Mouse (Mus musculus) CD4-positive, CD25-positive, alpha-beta regulatory T cell, adult 4 months (primary cell): ENCODE data around the gene Olfr1029. TPM values are rescaled to one million over a fixed set of nuclear protein-coding genes. Genes with fewer than 3 reads are reported as not detected.
"Not testable (repeated sequence)": the region's sequence is repeated elsewhere in the genome, so short reads cannot be mapped to it uniquely, and the experiment has no call there.

Experiments used
- ATAC-seq: one replicate; pipeline ENCODE4 v1.8.0; 2017
- polyA plus RNA-seq, 2 experiments: library from polyadenylated mRNA; unstranded; fragments of 100-300 nt; shearing (Covaris generic); gene quantifications; one replicate each; pipeline ENCODE4 v1.2.1; 2017

Gene Olfr1029
- polyA plus RNA-seq: not detected

- no peak for ATAC-seq
Measured at GRCm38 (mm10) chr2:85973595-85973994, at the start of gene Olfr1029. Olfr1029 (plus strand) TSS chr2:85973895.

- ATAC-seq: no peak
Measured at GRCm38 (mm10) chr2:85950137-85950536, 23.6 kb upstream of the Olfr1029 start, which contains the start of gene Olfr1028. Olfr1028 (plus strand) TSS chr2:85950437.

GRCm38 (mm10) chr2:85978976-85979375 is 5.3 kb downstream of the Olfr1029 start, which contains the start of gene Olfr1030:
Olfr1030 (plus strand) TSS chr2:85979276.
- ATAC-seq: no peak

DNA sequence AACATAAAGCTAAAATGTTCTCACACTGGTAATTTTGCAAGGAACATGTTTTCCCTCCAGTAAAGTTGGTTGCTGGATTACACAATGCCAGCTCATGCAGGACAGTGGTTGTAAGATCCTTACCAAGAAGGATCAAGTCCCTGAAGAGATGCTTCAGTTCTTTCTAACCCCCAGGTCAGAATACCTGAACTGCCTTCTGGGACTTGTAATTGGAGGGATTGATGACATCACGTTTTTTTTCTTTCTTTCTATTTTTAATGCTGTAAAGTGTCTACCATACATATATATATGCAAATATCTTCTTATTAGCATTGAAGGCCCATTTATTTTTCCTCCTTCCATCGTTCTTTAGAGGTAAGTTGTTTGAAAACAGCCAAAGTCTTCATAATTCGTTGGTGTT is 16.3 kb downstream of the Olfr1029 start, which contains the start of gene Olfr1031:
Olfr1031 (plus strand) TSS at position 301 of the 400 bp plus-strand sequence.
- ATAC-seq: no peak

- no peak for ATAC-seq
Measured at GRCm38 (mm10) chr2:86005240-86005639, 31.5 kb downstream of the Olfr1029 start, which contains the start of gene Olfr1032. Olfr1032 (plus strand) TSS chr2:86005540.

- not testable (repeated sequence) for ATAC-seq
Measured at GRCm38 (mm10) chr2:86020406-86020805, 46.7 kb downstream of the Olfr1029 start, which contains the start of gene Olfr1033. Olfr1033 (plus strand) TSS chr2:86020633.

GRCm38 (mm10) chr2:86021518-86021917 is 47.8 kb downstream of the Olfr1029 start:
- not testable (repeated sequence) for ATAC-seq

Other genes with a start within 250 kb of the Olfr1029 start
- not detected for gene Olfr1012, start 211.1 kb upstream of the Olfr1029 start, polyA plus RNA-seq
- not detected for gene Olfr1013, start 206.8 kb upstream of the Olfr1029 start, polyA plus RNA-seq
- gene Olfr1014, start 201.2 kb upstream of the Olfr1029 start, polyA plus RNA-seq: not detected
- gene Olfr1015, start 191.9 kb upstream of the Olfr1029 start, polyA plus RNA-seq: not detected
- gene Olfr1016, start 171.4 kb upstream of the Olfr1029 start, polyA plus RNA-seq: not detected
- gene Olfr1018, start 155.4 kb upstream of the Olfr1029 start, polyA plus RNA-seq: not detected
- gene Olfr1019, start 128.4 kb upstream of the Olfr1029 start, polyA plus RNA-seq: not detected
- gene Olfr1020, start 126.9 kb upstream of the Olfr1029 start, polyA plus RNA-seq: not detected
- not detected for gene Olfr1022, start 105.3 kb upstream of the Olfr1029 start, polyA plus RNA-seq
- gene Olfr1023, start 88.3 kb upstream of the Olfr1029 start, polyA plus RNA-seq: not detected
- gene Olfr1024, start 68.8 kb upstream of the Olfr1029 start, polyA plus RNA-seq: not detected
- not detected for gene Olfr1025-ps1, start 58.7 kb upstream of the Olfr1029 start, polyA plus RNA-seq
- gene Olfr1026, start 52.3 kb upstream of the Olfr1029 start, polyA plus RNA-seq: not detected
- not detected for gene Olfr1028, start 23.5 kb upstream of the Olfr1029 start, polyA plus RNA-seq
- gene Olfr1030, start 5.4 kb downstream of the Olfr1029 start, polyA plus RNA-seq: not detected
- not detected for gene Olfr1031, start 16.4 kb downstream of the Olfr1029 start, polyA plus RNA-seq
- not detected for gene Olfr1032, start 31.6 kb downstream of the Olfr1029 start, polyA plus RNA-seq
- not detected for gene Olfr1033, start 46.7 kb downstream of the Olfr1029 start, polyA plus RNA-seq
- not detected for gene Olfr1034, start 72.0 kb downstream of the Olfr1029 start, polyA plus RNA-seq
- gene Olfr1036, start 100.1 kb downstream of the Olfr1029 start, polyA plus RNA-seq: not detected
- gene Olfr1037, start 113.5 kb downstream of the Olfr1029 start, polyA plus RNA-seq: not detected
- gene Olfr1039, start 162.0 kb downstream of the Olfr1029 start, polyA plus RNA-seq: not detected
- not detected for gene Olfr1040, start 172.8 kb downstream of the Olfr1029 start, polyA plus RNA-seq
- gene Olfr1042, start 187.9 kb downstream of the Olfr1029 start, polyA plus RNA-seq: not detected
- gene Olfr1043, start 193.6 kb downstream of the Olfr1029 start, polyA plus RNA-seq: not detected
- gene Olfr1044, start 203.9 kb downstream of the Olfr1029 start, polyA plus RNA-seq: not detected
- gene Olfr52, start 211.8 kb downstream of the Olfr1029 start, polyA plus RNA-seq: not detected
- not detected for gene Olfr1045, start 229.1 kb downstream of the Olfr1029 start, polyA plus RNA-seq
- not detected for gene Olfr1046, start 245.4 kb downstream of the Olfr1029 start, polyA plus RNA-seq